Mouse (Mus musculus): ENCODE measurements at regions not wholly inside any gene's neighbourhood (a gene's known extent, or its start where the extent isn't known, plus 50 kb on each side); places are given as distances from the start of the nearest gene placed in this dataset.

- ATAC-seq (ENCODE audit: insufficient read depth, low read depth): no peak
- Histone ChIP-seq H3K4me3 (ENCODE audit: low read depth, low read length) (no peak overlapping the region), H3K36me3 (replicated peaks; ENCODE audit: control insufficient read depth, insufficient read depth, low read length) (no peaks in the 10 kb centered on the region), H3K27ac (ENCODE audit: low read depth) (peak overlapping the region; percentile 86), H3K4me1 (ENCODE audit: control insufficient read depth, insufficient read depth) (peaks cover 42% of the 10 kb centered on the region), H3K9ac (replicated peaks; ENCODE audit: low read depth, low read length) (no peak overlapping the region), H3K9me3 (replicated peaks; ENCODE audit: control insufficient read depth, low read length) (no peaks in the 10 kb centered on the region), H3K27me3 (ENCODE audit: control insufficient read depth, insufficient read depth, low read length) (no peaks in the 10 kb centered on the region), H3K4me2 (ENCODE audit: low read depth, low read length) (peak overlapping the region; percentile 52; the same call in 1 of the 2 replicates)
- TF ChIP-seq EP300 (IDR thresholded peaks at IDR 0.05; ENCODE audit: low read depth) (no peak), CTCF (IDR thresholded peaks at IDR 0.05; ENCODE audit: low read depth) (no peak)
- WGBS: 84% methylated on average over 5 of the region's 5 CpGs
- no peak for DNase-seq (ENCODE audit: low spot score)
Observed at GRCm38 (mm10) chr10:111583744-111584152, 77.7 kb downstream of the Phlda1 start.

GRCm38 (mm10) chr10:111587891-111588611 lies 82.0 kb downstream of the Phlda1 start:
- no peak overlapping the region for H3K9ac ChIP-seq (replicated peaks; ENCODE audit: low read depth, low read length)
- H3K4me3 ChIP-seq (ENCODE audit: low read depth, low read length): no peak overlapping the region
- no peak overlapping the region for H3K4me2 ChIP-seq (ENCODE audit: low read depth, low read length)
- ATAC-seq (ENCODE audit: insufficient read depth, low read depth) (no peak), DNase-seq (ENCODE audit: low spot score) (no peak)
- H3K27ac ChIP-seq (ENCODE audit: low read depth): no peak overlapping the region
- WGBS: 43% methylated on average over 4 of the region's 4 CpGs
- H3K9me3 ChIP-seq (replicated peaks; ENCODE audit: control insufficient read depth, low read length): no peaks in the 10 kb centered on the region
- H3K27me3 ChIP-seq (ENCODE audit: control insufficient read depth, insufficient read depth, low read length): no peaks in the 10 kb centered on the region
- no peaks in the 10 kb centered on the region for H3K36me3 ChIP-seq (replicated peaks; ENCODE audit: control insufficient read depth, insufficient read depth, low read length)
- H3K4me1 ChIP-seq (ENCODE audit: control insufficient read depth, insufficient read depth): peaks cover 9% of the 10 kb centered on the region
- TF ChIP-seq CTCF (IDR thresholded peaks at IDR 0.05; ENCODE audit: low read depth) (no peak), EP300 (IDR thresholded peaks at IDR 0.05; ENCODE audit: low read depth) (no peak)

- Histone ChIP-seq H3K9me3 (replicated peaks; ENCODE audit: control insufficient read depth, low read length) (no peaks in the 10 kb centered on the region), H3K36me3 (replicated peaks; ENCODE audit: control insufficient read depth, insufficient read depth, low read length) (no peaks in the 10 kb centered on the region), H3K4me3 (ENCODE audit: low read depth, low read length) (no peak overlapping the region), H3K9ac (replicated peaks; ENCODE audit: low read depth, low read length) (no peak overlapping the region), H3K4me1 (ENCODE audit: control insufficient read depth, insufficient read depth) (no peaks in the 10 kb centered on the region; the same call in 1 of the 2 replicates), H3K4me2 (ENCODE audit: low read depth, low read length) (no peak overlapping the region), H3K27ac (ENCODE audit: low read depth) (no peak overlapping the region), H3K27me3 (ENCODE audit: control insufficient read depth, insufficient read depth, low read length) (no peaks in the 10 kb centered on the region)
- DNase-seq (ENCODE audit: low spot score): no peak
- ATAC-seq (ENCODE audit: insufficient read depth, low read depth): no peak
- TF ChIP-seq EP300 (IDR thresholded peaks at IDR 0.05; ENCODE audit: low read depth): no peak
- TF ChIP-seq CTCF (IDR thresholded peaks at IDR 0.05; ENCODE audit: low read depth): no peak
- 70% methylated on average over 3 of the region's 3 CpGs for WGBS
Observed at GRCm38 (mm10) chr10:111589186-111589585, 83.1 kb downstream of the Phlda1 start.

- Histone ChIP-seq H3K4me2 (ENCODE audit: low read depth, low read length) (no peak overlapping the region), H3K27me3 (ENCODE audit: control insufficient read depth, insufficient read depth, low read length) (no peaks in the 10 kb centered on the region), H3K4me3 (ENCODE audit: low read depth, low read length) (no peak overlapping the region), H3K9me3 (replicated peaks; ENCODE audit: control insufficient read depth, low read length) (no peaks in the 10 kb centered on the region), H3K36me3 (replicated peaks; ENCODE audit: control insufficient read depth, insufficient read depth, low read length) (no peaks in the 10 kb centered on the region), H3K9ac (replicated peaks; ENCODE audit: low read depth, low read length) (no peak overlapping the region), H3K4me1 (ENCODE audit: control insufficient read depth, insufficient read depth) (peaks cover 15% of the 10 kb centered on the region), H3K27ac (ENCODE audit: low read depth) (no peak overlapping the region)
- no peak for TF ChIP-seq EP300 (IDR thresholded peaks at IDR 0.05; ENCODE audit: low read depth)
- TF ChIP-seq CTCF (IDR thresholded peaks at IDR 0.05; ENCODE audit: low read depth): no peak
- no peak for DNase-seq (ENCODE audit: low spot score)
- no peak for ATAC-seq (ENCODE audit: insufficient read depth, low read depth)
- WGBS: 88% methylated on average over 2 of the region's 2 CpGs
Observed at GRCm38 (mm10) chr10:111592416-111593149, 86.5 kb downstream of the Phlda1 start.

- H3K36me3 ChIP-seq (replicated peaks; ENCODE audit: control insufficient read depth, insufficient read depth, low read length): no peaks in the 10 kb centered on the region
- no peak overlapping the region for H3K27ac ChIP-seq (ENCODE audit: low read depth)
- H3K9ac ChIP-seq (replicated peaks; ENCODE audit: low read depth, low read length): no peak overlapping the region
- ATAC-seq (ENCODE audit: insufficient read depth, low read depth): no peak
- H3K4me2 ChIP-seq (ENCODE audit: low read depth, low read length): no peak overlapping the region
- no peak for DNase-seq (ENCODE audit: low spot score)
- peaks cover 15% of the 10 kb centered on the region; the same call in 1 of the 2 replicates for H3K4me1 ChIP-seq (ENCODE audit: control insufficient read depth, insufficient read depth)
- H3K4me3 ChIP-seq (ENCODE audit: low read depth, low read length): no peak overlapping the region
- no peaks in the 10 kb centered on the region for H3K27me3 ChIP-seq (ENCODE audit: control insufficient read depth, insufficient read depth, low read length)
- TF ChIP-seq EP300 (IDR thresholded peaks at IDR 0.05; ENCODE audit: low read depth) (no peak), CTCF (IDR thresholded peaks at IDR 0.05; ENCODE audit: low read depth) (no peak)
- 93% methylated on average over 2 of the region's 2 CpGs for WGBS
- no peaks in the 10 kb centered on the region for H3K9me3 ChIP-seq (replicated peaks; ENCODE audit: control insufficient read depth, low read length)
Observed at GRCm38 (mm10) chr10:111593280-111593679, 87.2 kb downstream of the Phlda1 start.

Data from heart, postnatal 0 days (tissue).